Mouse (Mus musculus): ENCODE results near the gene Gm17349. TPM values are rescaled to one million over a fixed set of nuclear protein-coding genes. Genes with fewer than 3 reads are reported as not detected.

Gm17349 gene
- total and polyA plus RNA-seq, 3 experiments = 2.1 TPM; not detected in 2

DNA sequence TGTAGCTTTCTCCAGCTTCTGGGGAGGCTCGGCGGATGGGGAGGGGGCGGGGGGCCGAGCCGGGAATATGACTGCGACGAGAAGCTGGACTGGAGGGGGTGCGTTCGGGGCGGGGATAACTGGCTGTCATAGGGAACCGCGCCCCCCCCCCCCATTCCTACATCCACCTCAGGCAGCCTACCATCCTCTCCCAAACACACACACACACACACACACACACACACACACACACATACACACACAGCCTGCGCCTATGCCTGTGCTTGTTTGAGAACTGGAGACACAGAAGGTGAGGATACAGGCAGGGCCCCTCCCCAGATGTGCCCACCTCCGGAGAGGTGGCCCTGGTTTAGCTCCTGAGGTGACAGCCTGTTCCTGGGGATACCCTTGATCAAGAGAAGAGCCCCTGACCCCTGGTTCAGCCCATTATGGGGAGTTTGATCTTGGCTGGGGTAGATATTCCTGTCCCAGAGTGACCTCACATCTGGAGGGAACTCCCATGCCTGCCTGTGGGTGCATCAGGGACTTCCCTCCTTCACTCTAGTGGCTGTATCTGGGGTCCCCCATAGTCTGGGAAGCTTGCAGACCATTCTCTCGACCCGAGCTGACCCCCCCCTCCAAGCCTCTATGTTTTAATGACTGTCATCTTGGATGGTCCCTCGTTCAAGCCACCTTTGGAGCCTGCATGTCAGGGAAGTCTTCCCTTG is 34.2 kb downstream of the Gm17349 start:
- Histone ChIP-seq H3K27me3 (ENCODE audit: control insufficient read depth in 1 of 2, insufficient read depth in 2 of 2, low read length in 2 of 2) (peaks cover 4 to 6% of the 10 kb centered on the region in 2 experiments; a peak in 3 of 4 replicates), H3K9me3 (replicated peaks; ENCODE audit: insufficient read depth, low read length) (no peaks in the 10 kb centered on the region), H3K36me3 (ENCODE audit: control insufficient read depth in 1 of 2, insufficient read depth in 2 of 2, low read length in 2 of 2) (no peaks in the 10 kb centered on the region), H3K9ac (ENCODE audit: control insufficient read depth, low read depth, low read length, poor library complexity, severe bottlenecking) (no peak overlapping the region), H3K79me2 (ENCODE audit: control insufficient read depth, insufficient read depth, low read length, poor library complexity) (no peaks in the 10 kb centered on the region), H3K4me1 (ENCODE audit: control insufficient read depth in 1 of 2, insufficient read depth in 2 of 2, low read length in 2 of 2) (peaks cover 0 to 1% of the 10 kb centered on the region in 2 experiments; a peak in 1 of 4 replicates), H3K27ac (ENCODE audit: control insufficient read depth, low read depth, low read length) (no peak overlapping the region), H3K4me3 (ENCODE audit: control insufficient read depth in 1 of 2, insufficient read depth in 1 of 2, low read depth in 2 of 2, low read length in 2 of 2) (no peak overlapping the region)
- no peak for DNase-seq (ENCODE audit: low read depth, low spot score)
- no peak for TF ChIP-seq MYC (IDR thresholded peaks at IDR 0.05; ENCODE audit: low read depth, low read length)
- TF ChIP-seq ZMIZ1 (IDR thresholded peaks at IDR 0.05; ENCODE audit: low read depth, low read length) = no peak
- TF ChIP-seq NRF1 (IDR thresholded peaks at IDR 0.05; ENCODE audit: insufficient read depth, low read depth, low read length, poor library complexity, severe bottlenecking) = no peak
- no peak for TF ChIP-seq JUND (IDR thresholded peaks at IDR 0.05; ENCODE audit: low read depth, low read length)
- no peak for TF ChIP-seq GABPA (IDR thresholded peaks at IDR 0.05; ENCODE audit: low read depth, low read length)
- TF ChIP-seq ELF1 (IDR thresholded peaks at IDR 0.05; ENCODE audit: low read depth, low read length) = no peak
- no peak for TF ChIP-seq RCOR1 (IDR thresholded peaks at IDR 0.05; ENCODE audit: low read depth, low read length)
- no peak for TF ChIP-seq ETS1 (IDR thresholded peaks at IDR 0.05; ENCODE audit: low read depth, low read length)
- TF ChIP-seq MAX (IDR thresholded peaks at IDR 0.05; ENCODE audit: low read length) = no peak
- no peak for TF ChIP-seq RAD21 (IDR thresholded peaks at IDR 0.05; ENCODE audit: low read depth, low read length)
- TF ChIP-seq MEF2A (IDR thresholded peaks at IDR 0.05; ENCODE audit: extremely low read depth, insufficient replicate concordance, low read depth, low read length, poor library complexity, severe bottlenecking) = no peak

- H3K4me3 ChIP-seq (ENCODE audit: control insufficient read depth in 1 of 2, insufficient read depth in 1 of 2, low read depth in 2 of 2, low read length in 2 of 2) = no peak within 1 kb of the TSS
- peaks cover 6% of the 10 kb centered on the region in 2 experiments for H3K27me3 ChIP-seq (ENCODE audit: control insufficient read depth in 1 of 2, insufficient read depth in 2 of 2, low read length in 2 of 2)
- H3K79me2 ChIP-seq (ENCODE audit: control insufficient read depth, insufficient read depth, low read length, poor library complexity) = no peaks in the 10 kb centered on the region
- no peaks in the 10 kb centered on the region for H3K9me3 ChIP-seq (replicated peaks; ENCODE audit: insufficient read depth, low read length)
- H3K27ac ChIP-seq (ENCODE audit: control insufficient read depth, low read depth, low read length) = no peak within 1 kb of the TSS
- H3K9ac ChIP-seq (ENCODE audit: control insufficient read depth, low read depth, low read length, poor library complexity, severe bottlenecking) = no peak within 1 kb of the TSS
- TF ChIP-seq TCF12 (IDR thresholded peaks at IDR 0.05; ENCODE audit: low read depth, low read length) (no peak), POLR2AphosphoS2 (IDR thresholded peaks at IDR 0.05; ENCODE audit: low read length) (no peak), GATA1 (IDR thresholded peaks at IDR 0.05; ENCODE audit: low read depth, low read length) (no peak), GABPA (IDR thresholded peaks at IDR 0.05; ENCODE audit: low read depth, low read length) (no peak), SIN3A (IDR thresholded peaks at IDR 0.05; ENCODE audit: low read length) (no peak), ELF1 (IDR thresholded peaks at IDR 0.05; ENCODE audit: low read depth, low read length) (no peak), ETS1 (IDR thresholded peaks at IDR 0.05; ENCODE audit: low read depth, low read length) (no peak), UBTF (IDR thresholded peaks at IDR 0.05; ENCODE audit: borderline replicate concordance, insufficient read depth, low read depth, low read length) (no peak), NRF1 (IDR thresholded peaks at IDR 0.05; ENCODE audit: insufficient read depth, low read depth, low read length, poor library complexity, severe bottlenecking) (no peak), EP300 (IDR thresholded peaks at IDR 0.05; ENCODE audit: low read depth in 1 of 2, low read length in 2 of 2) (no peak), MYC (IDR thresholded peaks at IDR 0.05; ENCODE audit: low read depth, low read length) (no peak), MXI1 (IDR thresholded peaks at IDR 0.05; ENCODE audit: low read depth, low read length) (no peak)
- peaks cover 0 to 8% of the 10 kb centered on the region in 2 experiments; a peak in 2 of 4 replicates for H3K4me1 ChIP-seq (ENCODE audit: control insufficient read depth in 1 of 2, insufficient read depth in 2 of 2, low read length in 2 of 2)
- 0 out of 4 replicates have a peak, but pooled peaks cover 0 to under 1% of the 10 kb centered on the region in 2 experiments for H3K36me3 ChIP-seq (ENCODE audit: control insufficient read depth in 1 of 2, insufficient read depth in 2 of 2, low read length in 2 of 2)
- no peak for DNase-seq (ENCODE audit: low read depth, low spot score)
Observed at GRCm38 (mm10) chr15:99670154-99670821, 35.0 kb downstream of the Gm17349 start, which contains the start of gene Asic1. TSS of gene Asic1 (plus strand) at chr15:99670368.

Measured in MEL (cell line).